Mouse (Mus musculus) frontal cortex, adult (tissue): Measurements from ENCODE around the gene Apoc1.

Experiments
- ATAC-seq: cut with Nextera tagmentation; 2 replicates; pipeline ENCODE4 v1.9.2; 2017; ENCODE audit warnings: mild to moderate bottlenecking, moderate library complexity, mixed read lengths; ENCODE audit not compliant: low TSS enrichment

Gene Apoc1

GRCm38 (mm10) chr7:19685374-19685773 lies 7.1 kb downstream of the Apoc1 start:
- no peak for ATAC-seq

- no peak for ATAC-seq
Measured at GRCm38 (mm10) chr7:19683771-19684201, 8.7 kb downstream of the Apoc1 start.

GRCm38 (mm10) chr7:19682979-19683378 lies 9.5 kb downstream of the Apoc1 start:
- no peak for ATAC-seq

GRCm38 (mm10) chr7:19681202-19681694 lies 11.2 kb downstream of the Apoc1 start, which contains the start of the genes Gm44805 and Apoc4:
Gene Gm44805, minus strand, starts transcription at chr7:19681423.
Gene Apoc4, minus strand, starts transcription at chr7:19681479.
- no peak for ATAC-seq

- ATAC-seq = no peak
Measured at GRCm38 (mm10) chr7:19680702-19681101, 11.8 kb downstream of the Apoc1 start.

- no peak for ATAC-seq
Measured at GRCm38 (mm10) chr7:19678901-19679300, 13.6 kb downstream of the Apoc1 start.

GRCm38 (mm10) chr7:19677872-19678271 lies 14.6 kb downstream of the Apoc1 start, which contains the start of gene Apoc2:
Gene Apoc2, minus strand, starts transcription at chr7:19677941.
- no peak for ATAC-seq

- no peak for ATAC-seq
Measured at GRCm38 (mm10) chr7:19676662-19677061, 15.8 kb downstream of the Apoc1 start.

GRCm38 (mm10) chr7:19675824-19676223 lies 16.6 kb downstream of the Apoc1 start:
- no peak for ATAC-seq

- ATAC-seq = no peak
Measured at GRCm38 (mm10) chr7:19673083-19673699, 19.3 kb downstream of the Apoc1 start.

- no peak for ATAC-seq
Measured at GRCm38 (mm10) chr7:19671511-19671910, 20.9 kb downstream of the Apoc1 start.

- ATAC-seq = peak; percentile 87
Measured at GRCm38 (mm10) chr7:19668947-19669721, 23.3 kb downstream of the Apoc1 start.

GRCm38 (mm10) chr7:19667434-19667833 lies 25.0 kb downstream of the Apoc1 start:
- ATAC-seq = no peak

- ATAC-seq = no peak
Measured at GRCm38 (mm10) chr7:19666750-19667149, 25.7 kb downstream of the Apoc1 start.

- ATAC-seq = peak; percentile 46
Measured at GRCm38 (mm10) chr7:19664955-19665841, 27.3 kb downstream of the Apoc1 start, which contains the start of gene Clptm1. Gene Clptm1, minus strand, starts transcription at chr7:19665033.

- ATAC-seq = peak; percentile 17
Measured at GRCm38 (mm10) chr7:19664455-19664954, 28.0 kb downstream of the Apoc1 start.

- no peak for ATAC-seq
Measured at GRCm38 (mm10) chr7:19663940-19664339, 28.5 kb downstream of the Apoc1 start.

GRCm38 (mm10) chr7:19652614-19653013 lies 39.8 kb downstream of the Apoc1 start:
- no peak for ATAC-seq

GRCm38 (mm10) chr7:19651063-19651786 lies 41.2 kb downstream of the Apoc1 start:
- ATAC-seq = no peak

- ATAC-seq = peak; percentile 90
Measured at GRCm38 (mm10) chr7:19641223-19641622, 51.2 kb downstream of the Apoc1 start.
